Mouse (Mus musculus) neural tube, embryonic 11.5 days (tissue): Measurements from ENCODE around the gene Lce1m. TPM values are rescaled to one million over a fixed set of nuclear protein-coding genes. Genes with fewer than 3 reads are reported as not detected.
"Not testable (repeated sequence)": the region's sequence is repeated elsewhere in the genome, so short reads cannot be mapped to it uniquely, and the experiment has no call there.

Experiments
- ATAC-seq: fragments of 200-750 bp; cut with Nextera tagmentation; 2 replicates; pipeline ENCODE4 v1.8.0; 2017; ENCODE audit warnings: moderate number of reproducible peaks, mild to moderate bottlenecking, moderate TSS enrichment, moderate library complexity; ENCODE audit not compliant: insufficient read depth, low FRiP score, low TSS enrichment
- DNase-seq: peaks from one replicate; pipeline ENCODE4 v3.0.0-alpha.2; 2015; ENCODE audit warnings: low spot score
- H3K27ac ChIP-seq: fragments of 300-500 bp; sonication (generic); 2 replicates; pipeline ENCODE4 v1.5.1; 2014; ENCODE audit warnings: low read depth, mild to moderate bottlenecking, low read length
- H3K27me3 ChIP-seq: fragments of 300-500 bp; sonication (generic); 2 replicates; pipeline ENCODE4 v1.6.1; 2014; ENCODE audit warnings: mild to moderate bottlenecking, low read length, mixed read lengths; ENCODE audit not compliant: control insufficient read depth, insufficient read depth
- H3K36me3 ChIP-seq: fragments of 300-500 bp; sonication (generic); 2 replicates; pipeline ENCODE4 v1.6.1; 2014; ENCODE audit warnings: mild to moderate bottlenecking, low read length, moderate library complexity, mixed read lengths; ENCODE audit not compliant: control insufficient read depth, insufficient read depth
- H3K4me1 ChIP-seq: fragments of 300-500 bp; sonication (generic); 2 replicates; pipeline ENCODE4 v1.6.1; 2014; ENCODE audit warnings: low read length, mixed read lengths; ENCODE audit not compliant: control insufficient read depth, insufficient read depth
- H3K4me2 ChIP-seq: fragments of 300-500 bp; sonication (generic); 2 replicates; pipeline ENCODE4 v1.6.1; 2014; ENCODE audit warnings: low read depth, mild to moderate bottlenecking, moderate library complexity
- H3K4me3 ChIP-seq: fragments of 300-500 bp; sonication (generic); 2 replicates; pipeline ENCODE4 v1.5.1; 2014; ENCODE audit warnings: low read depth, low read length
- H3K9ac ChIP-seq: fragments of 300-500 bp; sonication (generic); 2 replicates; pipeline ENCODE4 v1.6.1; 2014; ENCODE audit warnings: mild to moderate bottlenecking, low read length
- H3K9me3 ChIP-seq: fragments of 300-500 bp; sonication (generic); 2 replicates; pipeline ENCODE4 v1.6.1; 2016; ENCODE audit warnings: low read length; ENCODE audit not compliant: control insufficient read depth
- WGBS: fragments of 180-500 bp; shearing (Covaris S2); extraction: QIAGEN DNeasy Blood & Tissue Kit; methylation state at CpG from one replicate; pipeline ENCODE4 v1.1.7; 2014; 5-methylcytosine and 5-hydroxymethylcytosine counted together
- polyA plus RNA-seq: library from polyadenylated mRNA; unstranded; fragments of >200 nt; fragmentation: Nextera tagmentation; extraction: Ambion mirVana; gene quantifications from 2 replicates; pipeline ENCODE4 v1.2.1, GENCODE M21; 2014

The Lce1m gene
- polyA plus RNA-seq: not detected in 2 replicates

DNA sequence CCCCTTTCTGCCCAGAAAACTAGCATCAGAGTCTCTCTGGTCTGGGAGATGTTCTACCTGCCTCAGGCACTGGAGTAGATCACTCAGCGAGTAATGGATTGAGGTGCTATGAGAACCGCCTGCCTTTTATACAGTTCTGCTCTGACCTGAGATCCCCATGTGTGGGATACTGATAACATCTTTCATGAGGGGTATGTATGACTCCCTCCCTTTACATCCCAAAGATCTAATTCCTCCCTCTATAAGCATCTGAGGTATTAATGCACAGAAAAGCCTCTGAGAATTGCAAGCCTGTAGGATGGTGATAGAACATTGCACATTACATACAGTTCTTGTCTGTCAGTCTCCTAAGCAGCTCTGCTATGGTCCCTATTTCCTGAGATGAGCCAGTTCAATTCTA, at the start of gene Lce1m:
Gene Lce1m, minus strand, starts transcription at position 101 of the 400 bp plus-strand sequence.
- Histone ChIP-seq H3K4me2 (no peak within 1 kb of the TSS), H3K4me1 (no peaks in the 10 kb centered on the region), H3K36me3 (no peaks in the 10 kb centered on the region), H3K27me3 (no peaks in the 10 kb centered on the region), H3K9me3 (no peaks in the 10 kb centered on the region), H3K27ac (no peak within 1 kb of the TSS), H3K9ac (no peak within 1 kb of the TSS), H3K4me3 (no peak within 1 kb of the TSS)
- DNase-seq (no peak), ATAC-seq (no peak)
- WGBS: 88% methylated on average over 2 of the region's 2 CpGs

- not testable (repeated sequence) for H3K4me3 ChIP-seq, ATAC-seq, H3K9me3 ChIP-seq
Measured at GRCm38 (mm10) chr3:93068523-93068922, 49.7 kb upstream of the Lce1m start, which contains the start of gene Gm4858. TSS of gene Gm4858 (plus strand) at chr3:93068823.

GRCm38 (mm10) chr3:93052826-93053474, 34.1 kb upstream of the Lce1m start:
- H3K27ac ChIP-seq: no peak overlapping the region
- no peaks in the 10 kb centered on the region for H3K9me3 ChIP-seq
- H3K4me1 ChIP-seq: no peaks in the 10 kb centered on the region
- no peak overlapping the region for H3K9ac ChIP-seq
- H3K4me3 ChIP-seq: no peak overlapping the region
- H3K27me3 ChIP-seq: no peaks in the 10 kb centered on the region
- no peak overlapping the region for H3K4me2 ChIP-seq
- 59% methylated on average over 10 of the region's 10 CpGs for WGBS
- ATAC-seq (no peak), DNase-seq (peak; percentile 25)
- H3K36me3 ChIP-seq: no peaks in the 10 kb centered on the region

More at GRCm38 (mm10) chr3:93068523-93068922, 49.7 kb upstream of the Lce1m start, which contains the start of gene Gm4858:
- not testable (repeated sequence) for H3K4me1 ChIP-seq, H3K27ac ChIP-seq, DNase-seq, H3K36me3 ChIP-seq, H3K27me3 ChIP-seq, H3K4me2 ChIP-seq, H3K9ac ChIP-seq

DNA sequence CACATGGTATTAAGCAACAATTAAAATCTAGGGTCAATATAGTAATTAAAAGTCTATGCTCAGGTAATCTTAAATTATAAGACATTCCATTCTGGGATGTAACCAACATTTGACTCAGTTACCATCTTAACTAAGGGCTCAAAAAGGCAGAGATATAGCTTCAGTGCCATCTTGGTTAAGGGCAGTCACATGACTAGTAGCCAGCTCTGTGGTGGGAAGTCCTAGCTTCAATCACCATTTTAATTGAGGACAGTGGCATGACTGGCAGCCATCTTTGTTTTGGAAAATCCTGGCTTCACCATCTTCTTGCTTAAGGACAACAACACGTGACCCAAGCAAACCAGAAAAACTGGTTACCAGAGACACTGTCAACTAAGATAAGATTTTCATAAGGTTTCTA, 31.3 kb upstream of the Lce1m start:
- no peaks in the 10 kb centered on the region for H3K9me3 ChIP-seq
- WGBS: 90% methylated on average over 1 of the region's 1 CpGs
- H3K4me3 ChIP-seq: no peak overlapping the region
- H3K36me3 ChIP-seq: no peaks in the 10 kb centered on the region
- DNase-seq (no peak), ATAC-seq (no peak)
- no peak overlapping the region for H3K4me2 ChIP-seq
- no peaks in the 10 kb centered on the region for H3K4me1 ChIP-seq
- H3K9ac ChIP-seq: no peak overlapping the region
- H3K27me3 ChIP-seq: no peaks in the 10 kb centered on the region
- H3K27ac ChIP-seq: no peak overlapping the region

DNA sequence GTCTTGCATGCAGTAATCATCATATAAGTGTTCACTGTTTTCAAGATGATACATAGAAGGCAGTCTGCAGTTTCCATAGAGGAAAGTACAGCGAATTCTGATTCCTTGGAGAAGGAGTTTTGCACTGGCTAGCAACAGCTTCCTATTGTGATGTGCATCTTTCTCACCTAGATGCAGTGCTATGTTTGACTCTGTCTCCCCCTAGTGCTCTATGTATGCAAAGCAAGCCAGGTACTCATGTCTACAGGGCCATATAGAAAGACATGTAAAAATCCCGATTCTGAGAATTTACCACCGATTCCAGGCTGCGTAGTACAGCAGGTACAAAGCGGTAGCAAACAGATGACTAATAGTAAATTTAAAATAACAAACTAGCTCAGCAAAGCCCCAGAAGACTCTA, 12.6 kb upstream of the Lce1m start:
- Histone ChIP-seq H3K36me3 (no peaks in the 10 kb centered on the region), H3K4me1 (no peaks in the 10 kb centered on the region), H3K4me3 (no peak overlapping the region), H3K27ac (no peak overlapping the region), H3K4me2 (no peak overlapping the region), H3K9ac (no peak overlapping the region), H3K27me3 (no peaks in the 10 kb centered on the region), H3K9me3 (no peaks in the 10 kb centered on the region)
- ATAC-seq: peak; percentile 81
- DNase-seq: peak; percentile 31
- WGBS: 59% methylated on average over 5 of the region's 5 CpGs

- Histone ChIP-seq H3K36me3 (no peaks in the 10 kb centered on the region), H3K4me3 (no peak overlapping the region), H3K27ac (no peak overlapping the region), H3K9me3 (no peaks in the 10 kb centered on the region), H3K27me3 (no peaks in the 10 kb centered on the region), H3K4me2 (no peak overlapping the region), H3K9ac (no peak overlapping the region), H3K4me1 (no peaks in the 10 kb centered on the region)
- ATAC-seq (no peak), DNase-seq (no peak)
- 83% methylated on average over 2 of the region's 2 CpGs for WGBS
Measured at GRCm38 (mm10) chr3:93025486-93025885, 6.6 kb upstream of the Lce1m start.

DNA sequence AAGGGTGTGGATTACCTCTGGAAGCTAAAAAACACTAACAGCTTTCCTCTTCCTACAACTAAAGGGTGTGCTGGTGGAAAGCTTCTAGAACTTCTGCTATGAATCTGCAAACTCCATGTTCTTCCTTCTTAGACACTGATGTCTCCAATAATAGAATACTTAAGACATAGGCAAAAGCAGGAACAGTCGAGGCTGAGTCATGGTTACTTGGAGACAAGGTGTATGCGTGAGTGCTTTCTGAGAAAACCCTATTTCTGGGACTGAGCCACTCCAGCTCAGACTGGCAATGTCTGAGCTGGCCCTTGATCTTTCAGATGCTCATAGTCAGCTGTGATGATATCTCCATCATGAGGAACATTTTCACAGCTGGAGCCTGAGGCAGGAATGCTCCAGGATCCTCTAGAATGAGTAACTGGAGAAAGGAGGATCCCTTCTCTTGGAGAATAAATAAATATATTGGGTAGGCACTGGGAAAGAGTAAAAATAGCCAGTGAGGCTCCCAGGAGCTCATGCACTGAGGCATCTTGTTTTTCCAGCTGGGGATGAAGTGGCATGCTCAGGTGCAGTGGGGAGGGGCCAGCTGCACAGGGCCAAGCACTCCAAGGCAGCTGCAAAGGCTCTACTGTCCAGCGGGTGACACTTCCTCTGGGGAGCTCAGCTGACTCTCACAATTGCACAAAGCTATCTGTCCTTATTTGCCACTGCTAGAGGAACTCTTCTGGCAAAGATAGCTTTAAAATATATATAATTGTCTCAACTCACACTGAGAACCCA, 4.7 kb upstream of the Lce1m start:
- Histone ChIP-seq H3K4me1 (no peaks in the 10 kb centered on the region), H3K27me3 (no peaks in the 10 kb centered on the region), H3K4me2 (no peak overlapping the region), H3K9me3 (no peaks in the 10 kb centered on the region), H3K9ac (no peak overlapping the region), H3K27ac (no peak overlapping the region), H3K4me3 (no peak overlapping the region), H3K36me3 (no peaks in the 10 kb centered on the region)
- DNase-seq (no peak), ATAC-seq (no peak)
- WGBS: 82% methylated on average over 3 of the region's 3 CpGs

- WGBS: 76% methylated on average over 1 of the region's 1 CpGs
- Histone ChIP-seq H3K4me1 (no peaks in the 10 kb centered on the region), H3K9me3 (no peaks in the 10 kb centered on the region), H3K27ac (no peak overlapping the region), H3K4me3 (no peak overlapping the region), H3K4me2 (no peak overlapping the region), H3K27me3 (no peaks in the 10 kb centered on the region), H3K9ac (no peak overlapping the region), H3K36me3 (no peaks in the 10 kb centered on the region)
- no peak for DNase-seq
- no peak for ATAC-seq
Measured at GRCm38 (mm10) chr3:93021171-93021570, 2.3 kb upstream of the Lce1m start.
